Comparison of ENCODE assay signal across 26 mouse cellular contexts in the genomic region with DNA sequence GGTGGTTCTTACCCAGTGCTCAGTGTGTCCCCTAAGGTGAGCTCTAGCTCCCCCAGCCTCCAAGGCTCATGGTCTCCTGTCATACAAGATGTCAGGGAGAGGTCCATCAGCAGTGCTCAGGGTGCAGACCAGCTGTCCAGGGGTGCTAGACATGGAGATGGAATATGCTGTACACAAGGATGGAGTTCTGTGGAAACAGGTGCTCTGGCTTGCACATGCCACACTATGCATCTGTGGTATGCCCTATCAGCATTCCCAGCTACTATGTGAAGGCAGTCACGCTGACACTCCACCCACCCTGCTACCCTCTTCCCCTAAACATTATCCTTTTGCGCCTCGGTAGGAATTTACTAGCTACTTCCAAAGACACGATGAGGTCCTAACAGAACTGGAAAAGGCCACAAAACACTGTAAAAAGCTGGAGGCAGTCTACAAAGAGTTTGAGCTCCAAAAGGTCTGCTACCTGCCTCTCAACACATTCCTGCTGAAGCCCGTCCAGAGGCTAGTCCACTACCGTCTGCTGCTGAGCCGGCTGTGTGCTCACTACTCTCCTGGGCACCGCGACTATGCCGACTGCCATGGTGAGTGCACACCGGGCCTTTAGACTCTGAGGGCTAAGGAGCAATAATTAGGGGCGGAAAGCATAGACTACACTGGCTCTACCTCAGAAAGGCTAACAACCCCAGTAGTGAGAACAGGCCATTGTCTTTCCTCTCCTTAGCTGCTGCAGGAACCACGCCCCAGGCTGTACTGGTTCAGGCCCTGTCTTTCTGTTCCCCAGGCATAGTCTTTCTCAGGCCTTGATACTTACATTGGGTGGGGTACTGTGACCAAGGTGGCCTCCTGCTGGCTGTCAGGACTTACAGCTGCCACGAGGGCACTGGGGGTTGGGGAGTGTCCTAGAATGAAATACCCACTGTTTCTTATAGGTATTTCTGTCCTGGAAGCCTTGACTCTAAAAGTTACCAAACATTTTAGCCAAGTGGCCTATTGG. TPM values are rescaled to one million over a fixed set of nuclear protein-coding genes. Genes with fewer than 3 reads are reported as not detected.
DNase-seq lines count a peak whose midpoint lies in the region; ATAC-seq and TF ChIP-seq lines count a peak whose summit lies in the region.
"Had no signal": no experiment of that assay in that cellular context is flagged by ENCODE, and none has a peak within 500 bp of the region (broad histone marks: within the 10 kb centered on the region; RNA-seq: fewer than 3 reads in every experiment).

No protein-coding gene starts in this region.

- no peak overlapping the region for H3K4me2 ChIP-seq in limb, embryonic 13.5 days (replicated peaks)
- H3K4me2 ChIP-seq in CH12.LX (ENCODE audit: insufficient read depth, low read depth, poor library complexity, severe bottlenecking) (no peak overlapping the region), myocyte (ENCODE audit: low read depth) (no peak overlapping the region)
- H3K4me2 ChIP-seq: embryonic facial prominence, embryonic 12.5 days; forebrain, embryonic 13.5 days; heart, embryonic 11.5 days; hindbrain, embryonic 15.5 days; limb, embryonic 15.5 days; neural tube, embryonic 15.5 days had no signal

- TF ChIP-seq EP300 in CH12.LX (IDR thresholded peaks at IDR 0.05; ENCODE audit: low read length) = no peak

- DNase-seq in limb, embryonic 10.5 days (ENCODE audit: low spot score) = no peak
- peak; percentile 9 for DNase-seq in CH12.LX (ENCODE audit: extremely low read depth)
- DNase-seq in R1 (ENCODE audit: low read depth, low spot score) = peak; percentile 72
- no peak for DNase-seq in cerebellum, postnatal 10 days
- no peak for DNase-seq in midbrain, embryonic 10.5 days (ENCODE audit: low spot score)
- DNase-seq: adrenal gland, adult 8-10 months; B cell, adult 2 months; cerebellum, adult 11-12 months; cerebellum, postnatal 14 days; kidney, postnatal 25 days; lung, adult 18-20 months; lung, postnatal 14 days; right cerebral cortex, adult 18-20 months had no signal

- ATAC-seq in limb, embryonic 13.5 days (ENCODE audit: low FRiP score, low read depth) = peak; percentile 40; the same call in 1 of the 2 replicates
- ATAC-seq: activated CD4-positive, CD25-positive, alpha-beta regulatory T cell, adult 4 months; forebrain, embryonic 13.5 days; midbrain, embryonic 16.5 days; Patski had no signal

- no peak overlapping the region for H3ac ChIP-seq in myocyte (ENCODE audit: control insufficient read depth, insufficient read length)

- no peak overlapping the region for H3K4me3 ChIP-seq in limb, embryonic 13.5 days
- no peak overlapping the region for H3K4me3 ChIP-seq in limb, embryonic 10.5 days
- H3K4me3 ChIP-seq in CH12.LX (replicated peaks in 1 of 3; ENCODE audit: low read depth in 2 of 3, low read length in 2 of 3, poor library complexity in 1 of 3) (no peak overlapping the region), myocyte (no peak overlapping the region)
- H3K4me3 ChIP-seq in midbrain, embryonic 10.5 days = no peak overlapping the region
- H3K4me3 ChIP-seq: embryonic facial prominence, embryonic 12.5 days; erythroblast, embryonic 14.5 days; forebrain, embryonic 13.5 days; hindbrain, embryonic 15.5 days; layer of hippocampus, adult 2 months; limb, embryonic 15.5 days; neural tube, embryonic 15.5 days had no signal

- H3K27me3 ChIP-seq in limb, embryonic 13.5 days = no peaks in the 10 kb centered on the region
- no peaks in the 10 kb centered on the region for H3K27me3 ChIP-seq in limb, embryonic 10.5 days (ENCODE audit: low read depth, poor library complexity, severe bottlenecking)
- no peaks in the 10 kb centered on the region for H3K27me3 ChIP-seq in CH12.LX (replicated peaks)
- no peaks in the 10 kb centered on the region for H3K27me3 ChIP-seq in myocyte (ENCODE audit: control insufficient read depth, insufficient read depth, insufficient read length)
- no peaks in the 10 kb centered on the region for H3K27me3 ChIP-seq in midbrain, embryonic 10.5 days (ENCODE audit: low read depth, poor library complexity, severe bottlenecking)
- H3K27me3 ChIP-seq: embryonic facial prominence, embryonic 12.5 days; forebrain, embryonic 13.5 days; hindbrain, embryonic 15.5 days; limb, embryonic 15.5 days; neural tube, embryonic 15.5 days; Patski had no signal

- peak; percentile 13 for TF ChIP-seq RAD21 in CH12.LX (IDR thresholded peaks at IDR 0.05; ENCODE audit: low read depth, low read length)

- 78% methylated on average over 14 of the region's 14 CpGs for WGBS in limb, embryonic 13.5 days
- 85% methylated on average over 14 of the region's 14 CpGs for WGBS in limb, embryonic 10.5 days
- 87% methylated on average over 14 of the region's 14 CpGs for WGBS in midbrain, embryonic 10.5 days

- no peak overlapping the region for H3K9ac ChIP-seq in limb, embryonic 13.5 days
- no peak overlapping the region for H3K9ac ChIP-seq in CH12.LX (ENCODE audit: insufficient read depth, low read depth)
- H3K9ac ChIP-seq: embryonic facial prominence, embryonic 12.5 days; forebrain, embryonic 13.5 days; hindbrain, embryonic 15.5 days; limb, embryonic 15.5 days; neural tube, embryonic 15.5 days had no signal

- H3K27ac ChIP-seq in limb, embryonic 13.5 days = no peak overlapping the region
- H3K27ac ChIP-seq in limb, embryonic 10.5 days = no peak overlapping the region
- no peak overlapping the region for H3K27ac ChIP-seq in CH12.LX (ENCODE audit: insufficient read depth, low read depth)
- no peak overlapping the region for H3K27ac ChIP-seq in midbrain, embryonic 10.5 days (replicated peaks)
- H3K27ac ChIP-seq: embryonic facial prominence, embryonic 12.5 days; forebrain, embryonic 13.5 days; hindbrain, embryonic 15.5 days; layer of hippocampus, adult 2 months; limb, embryonic 15.5 days; neural tube, embryonic 15.5 days had no signal

- in situ Hi-C loops in CH12.LX (cut with MboI; ENCODE audit: low pct_ligation_motif_present, low pct_unique_long_range_greater_than_20kb, low sequenced_read_pairs) = no loop called here

- dilution Hi-C loops in CH12.LX (cut with MboI; ENCODE audit: extremely low pct_ligation_motif_present, extremely low pct_unique_long_range_greater_than_20kb, low sequenced_read_pairs) = no loop called here

- H3K9me3 ChIP-seq in limb, embryonic 13.5 days = no peaks in the 10 kb centered on the region
- H3K9me3 ChIP-seq in limb, embryonic 10.5 days (replicated peaks) = no peaks in the 10 kb centered on the region
- no peaks in the 10 kb centered on the region for H3K9me3 ChIP-seq in CH12.LX (replicated peaks; ENCODE audit: low read length)
- H3K9me3 ChIP-seq in midbrain, embryonic 10.5 days (replicated peaks) = no peaks in the 10 kb centered on the region
- H3K9me3 ChIP-seq: embryonic facial prominence, embryonic 12.5 days; forebrain, embryonic 13.5 days; hindbrain, embryonic 15.5 days; limb, embryonic 15.5 days; neural tube, embryonic 15.5 days had no signal

- peaks cover 5% of the 10 kb centered on the region; the same call in 1 of the 2 replicates for H3K36me3 ChIP-seq in limb, embryonic 13.5 days
- H3K36me3 ChIP-seq in limb, embryonic 10.5 days = no peaks in the 10 kb centered on the region
- H3K36me3 ChIP-seq in CH12.LX (replicated peaks in 1 of 2; ENCODE audit: control insufficient read depth in 1 of 2, insufficient read depth in 1 of 2, low read length in 1 of 2) = no peaks in the 10 kb centered on the region
- no peaks in the 10 kb centered on the region for H3K36me3 ChIP-seq in myocyte (ENCODE audit: control insufficient read depth, insufficient read depth)
- no peaks in the 10 kb centered on the region for H3K36me3 ChIP-seq in midbrain, embryonic 10.5 days
- H3K36me3 ChIP-seq: embryonic facial prominence, embryonic 12.5 days; hindbrain, embryonic 15.5 days; neural tube, embryonic 15.5 days had no signal

- H3K79me2 ChIP-seq in CH12.LX (replicated peaks; ENCODE audit: control insufficient read depth, extremely low read depth, insufficient read depth, poor library complexity, severe bottlenecking) (no peaks in the 10 kb centered on the region), myocyte (ENCODE audit: control insufficient read depth, insufficient read depth) (no peaks in the 10 kb centered on the region)

- TF ChIP-seq POLR2A in CH12.LX (IDR thresholded peaks at IDR 0.05; ENCODE audit: low read depth, low read length) (no peak), myocyte (IDR thresholded peaks at IDR 0.05; ENCODE audit: insufficient read length, low read depth) (no peak)

- no peaks in the 10 kb centered on the region for H3K4me1 ChIP-seq in limb, embryonic 13.5 days
- H3K4me1 ChIP-seq in limb, embryonic 10.5 days = no peaks in the 10 kb centered on the region
- H3K4me1 ChIP-seq in CH12.LX (ENCODE audit: control insufficient read depth in 1 of 2, insufficient read depth in 2 of 2) = no peaks in the 10 kb centered on the region
- H3K4me1 ChIP-seq in midbrain, embryonic 10.5 days = no peaks in the 10 kb centered on the region
- H3K4me1 ChIP-seq: embryonic facial prominence, embryonic 12.5 days; forebrain, embryonic 13.5 days; hindbrain, embryonic 15.5 days; limb, embryonic 15.5 days; neural tube, embryonic 15.5 days had no signal

- TF ChIP-seq CTCF in CH12.LX (conservative IDR thresholded peaks at IDR 0.05 in 1 of 2, IDR thresholded peaks at IDR 0.05 in 1 of 2; ENCODE audit: low read depth in 2 of 2, low read length in 2 of 2) = peak in 1 of 2 experiments; percentile 29; a peak in 1 of 4 replicates

TF ChIP-seq in CH12.LX, 34 proteins besides CTCF, POLR2A, EP300 and RAD21:
- peak; percentile 30 for TF ChIP-seq SMC3 (IDR thresholded peaks at IDR 0.05; ENCODE audit: low read depth, low read length)
- no peak for TF ChIP-seq SIN3A (IDR thresholded peaks at IDR 0.05; ENCODE audit: low read length)

TF ChIP-seq in myocyte, 11 proteins besides CTCF, POLR2A, EP300 and RAD21:
- TF ChIP-seq E2F4 (IDR thresholded peaks at IDR 0.05; ENCODE audit: insufficient read depth) = no peak
- peak in 2 of 3 experiments; percentile 8 to 70 for TF ChIP-seq MYOD1 (IDR thresholded peaks at IDR 0.05; ENCODE audit: control insufficient read depth in 1 of 3, insufficient read length in 2 of 3, low read depth in 2 of 3)
- TF ChIP-seq MYOG (IDR thresholded peaks at IDR 0.05; ENCODE audit: control insufficient read depth in 1 of 3, insufficient read depth in 1 of 3, insufficient read length in 2 of 3, low read depth in 2 of 3) = peak in 2 of 3 experiments; percentile 23 to 59
TF ChIP-seq in myocyte: peak in this region for 2.

RNA-seq across cellular contexts. Expression of a gene that starts 51.1 kb away (rescaled TPM):
- polyA plus RNA-seq in limb, embryonic 13.5 days (2015; fragmentation: Nextera tagmentation; extraction: Ambion mirVana) = 200 and 212 TPM in 2 replicates
- 153 and 185 TPM in 2 replicates for polyA plus RNA-seq in limb, embryonic 10.5 days (2016; fragmentation: Nextera tagmentation; extraction: Ambion mirVana)
- 34.9 and 45.1 TPM in 2 replicates for total RNA-seq in CH12.LX (2012; rRNA removed)
- total RNA-seq in CH12.LX (2014; rRNA removed) = 32.0 and 35.8 TPM in 2 replicates
- 24.9 and 31.1 TPM in 2 replicates for polyA plus RNA-seq in CH12.LX (2012; ENCODE audit: insufficient read length, low read depth)
- 119 TPM for polyA plus RNA-seq in myocyte (2012; fragmentation: generic; extraction: Trizol)
- polyA plus RNA-seq in midbrain, embryonic 10.5 days (2016; fragmentation: Nextera tagmentation; extraction: Ambion mirVana) = 165 and 198 TPM in 2 replicates

Comparison
In these comparisons a context has a peak if more than half of its experiments do, and no peak if none do; other contexts are left out.
1. DNase-seq: peak in CH12.LX (single experiment) and R1 (single experiment); none in limb, embryonic 10.5 days (single experiment), cerebellum, postnatal 10 days (0 of 2) and midbrain, embryonic 10.5 days (single experiment).